ENCODE assay signal across 9 mouse cellular contexts in the genomic region with DNA sequence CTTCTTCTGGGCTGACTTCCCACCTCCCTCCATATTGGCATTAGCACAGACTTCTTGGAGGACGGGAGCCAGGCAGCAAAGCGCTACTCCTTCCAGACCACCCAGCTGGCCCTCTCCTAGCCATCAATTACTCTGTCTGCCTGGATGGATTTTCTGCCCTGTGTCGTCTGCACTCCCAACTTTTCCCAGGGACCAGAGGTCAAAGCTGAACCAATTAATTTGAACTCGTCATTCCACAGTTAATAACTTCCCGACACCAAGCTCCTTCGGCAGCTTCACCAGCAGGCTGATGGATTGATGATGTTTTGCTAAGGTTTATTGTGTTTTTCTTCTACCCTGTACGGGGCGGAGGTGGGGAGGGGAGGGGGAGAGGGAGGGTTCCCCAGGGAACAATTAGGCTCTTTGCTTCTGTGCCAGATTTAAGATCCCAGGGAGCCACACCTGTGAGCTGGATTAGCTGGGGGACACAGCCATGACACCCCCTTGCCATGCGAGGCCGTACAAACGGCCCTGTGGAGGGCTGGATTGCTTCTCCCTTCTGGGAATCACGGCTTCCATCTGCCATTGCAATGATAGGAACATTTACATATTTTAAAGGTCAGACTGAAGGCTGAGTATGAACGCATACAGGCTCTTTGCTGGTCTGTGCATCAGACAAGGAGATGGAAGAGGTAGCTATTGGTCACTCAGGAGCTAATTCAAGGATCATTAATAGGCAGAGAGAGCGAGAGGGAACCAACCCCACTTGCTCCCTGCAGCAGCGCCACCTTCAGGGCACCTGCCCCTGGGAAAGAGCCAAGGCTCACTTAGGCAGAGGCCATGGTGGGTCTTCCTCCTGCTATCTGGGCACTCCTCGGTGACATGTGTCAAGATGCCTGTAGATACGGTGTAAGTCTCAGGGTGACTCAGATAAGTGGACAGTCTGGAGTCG.
A peak's percentile ranks its signal among the peaks of the same experiment; 100 is the strongest.
DNase-seq lines count a peak whose midpoint lies in the region; ATAC-seq and TF ChIP-seq lines count a peak whose summit lies in the region.
"Had no signal": no experiment of that assay in that cellular context is flagged by ENCODE, and none has a peak within 500 bp of the region (broad histone marks: within the 10 kb centered on the region; RNA-seq: fewer than 3 reads in every experiment).

No protein-coding gene starts in this region.

- 0 out of 2 replicates have a peak, but pooled peaks cover 3% of the 10 kb centered on the region for H3K9me3 ChIP-seq in hindbrain, embryonic 12.5 days (replicated peaks)
- H3K9me3 ChIP-seq in neural tube, embryonic 13.5 days = no peaks in the 10 kb centered on the region
- H3K9me3 ChIP-seq: limb, embryonic 15.5 days had no signal

- DNase-seq in layer of hippocampus, adult 2 months (ENCODE audit: low spot score in 2 of 2) = peak in 1 of 2 experiments; percentile 24
- no peak for DNase-seq in layer of hippocampus, postnatal 14 days (ENCODE audit: low spot score in 2 of 2)
- DNase-seq in embryo, embryonic 10.5 days (ENCODE audit: low spot score) = peak; percentile 85
- no peak for DNase-seq in heart, postnatal 10 days
- no peak for DNase-seq in MN1 (ENCODE audit: low spot score)

- no peak overlapping the region for H3K9ac ChIP-seq in hindbrain, embryonic 12.5 days
- H3K9ac ChIP-seq in neural tube, embryonic 13.5 days = peak overlapping the region; percentile 45; the same call in 1 of the 2 replicates
- H3K9ac ChIP-seq: limb, embryonic 15.5 days had no signal

- no peak overlapping the region for H3K4me3 ChIP-seq in layer of hippocampus, adult 2 months
- no peak overlapping the region for H3K4me3 ChIP-seq in hindbrain, embryonic 12.5 days
- no peak overlapping the region for H3K4me3 ChIP-seq in neural tube, embryonic 13.5 days
- H3K4me3 ChIP-seq: limb, embryonic 15.5 days had no signal

- H3K27me3 ChIP-seq in hindbrain, embryonic 12.5 days = no peaks in the 10 kb centered on the region
- peaks cover 38% of the 10 kb centered on the region for H3K27me3 ChIP-seq in neural tube, embryonic 13.5 days

- 19% methylated on average over 18 of the region's 18 CpGs for WGBS in hindbrain, embryonic 12.5 days
- WGBS in neural tube, embryonic 13.5 days = 15% methylated on average over 18 of the region's 18 CpGs

- intact Hi-C loops in heart, postnatal 10 days (cut with DNase I) = no loop called here

- ATAC-seq in hindbrain, embryonic 12.5 days (ENCODE audit: low FRiP score) = peak; percentile 62
- peak; percentile 62 for ATAC-seq in neural tube, embryonic 13.5 days (ENCODE audit: low read depth)
- ATAC-seq in erythroid progenitor cell, adult 5-6 weeks (replicated peaks; ENCODE audit: low FRiP score, poor library complexity, severe bottlenecking) = no peak

- H3K4me1 ChIP-seq in hindbrain, embryonic 12.5 days = peaks cover 27% of the 10 kb centered on the region
- H3K4me1 ChIP-seq in neural tube, embryonic 13.5 days (replicated peaks) = peaks cover 40% of the 10 kb centered on the region

- no peak overlapping the region for H3K4me2 ChIP-seq in hindbrain, embryonic 12.5 days (replicated peaks)
- peak overlapping the region; percentile 17; the same call in 1 of the 2 replicates for H3K4me2 ChIP-seq in neural tube, embryonic 13.5 days
- H3K4me2 ChIP-seq: limb, embryonic 15.5 days had no signal

- peak; percentile 71 for TF ChIP-seq CTCF in layer of hippocampus, adult 2 months (conservative IDR thresholded peaks at IDR 0.05)

- H3K27ac ChIP-seq in layer of hippocampus, adult 2 months = no peak overlapping the region
- H3K27ac ChIP-seq in hindbrain, embryonic 12.5 days = peak overlapping the region; percentile 82
- peak overlapping the region; percentile 46 for H3K27ac ChIP-seq in neural tube, embryonic 13.5 days (replicated peaks)
- H3K27ac ChIP-seq: limb, embryonic 15.5 days had no signal

- H3K36me3 ChIP-seq in hindbrain, embryonic 12.5 days = no peaks in the 10 kb centered on the region
- no peaks in the 10 kb centered on the region for H3K36me3 ChIP-seq in neural tube, embryonic 13.5 days
- H3K36me3 ChIP-seq: limb, embryonic 15.5 days had no signal
